Mouse (Mus musculus): ENCODE data around the gene Rtp3. TPM values are rescaled to one million over a fixed set of nuclear protein-coding genes. Genes with fewer than 3 reads are reported as not detected.

The Rtp3 gene
- polyA plus RNA-seq, 1 experiment = 0.98 TPM

- no peak for DNase-seq (ENCODE audit: low read depth, low spot score)
- WGBS = 83% methylated on average over 5 of the region's 5 CpGs
These were observed 4.8 kb downstream of the Rtp3 start for GRCm38 (mm10) chr9:110985541-110985940.

GRCm38 (mm10) chr9:110984096-110984495, 6.3 kb downstream of the Rtp3 start:
- no peak for DNase-seq (ENCODE audit: low read depth, low spot score)
- 94% methylated on average over 9 of the region's 9 CpGs for WGBS

GRCm38 (mm10) chr9:110982351-110982750, 8.0 kb downstream of the Rtp3 start:
- no peak for DNase-seq (ENCODE audit: low read depth, low spot score)
- WGBS = 70% methylated on average over 4 of the region's 4 CpGs

GRCm38 (mm10) chr9:110979411-110979810, 11.0 kb downstream of the Rtp3 start:
- WGBS = 88% methylated on average over 11 of the region's 11 CpGs
- DNase-seq (ENCODE audit: low read depth, low spot score) = no peak

GRCm38 (mm10) chr9:110965910-110966231, 24.5 kb downstream of the Rtp3 start:
- 66% methylated on average over 2 of the region's 2 CpGs for WGBS
- DNase-seq (ENCODE audit: low read depth, low spot score) = no peak

GRCm38 (mm10) chr9:110965062-110965909, 25.1 kb downstream of the Rtp3 start:
- DNase-seq (ENCODE audit: low read depth, low spot score) = no peak
- WGBS = 86% methylated on average over 22 of the region's 22 CpGs

GRCm38 (mm10) chr9:110963566-110964115, 26.7 kb downstream of the Rtp3 start:
- 85% methylated on average over 8 of the region's 8 CpGs for WGBS
- DNase-seq (ENCODE audit: low read depth, low spot score) = no peak

- DNase-seq (ENCODE audit: low read depth, low spot score) = no peak
These were observed 29.0 kb downstream of the Rtp3 start for GRCm38 (mm10) chr9:110961386-110961785.

GRCm38 (mm10) chr9:110960230-110961149, 29.9 kb downstream of the Rtp3 start:
- WGBS = 75% methylated on average over 13 of the region's 13 CpGs
- no peak for DNase-seq (ENCODE audit: low read depth, low spot score)

More at GRCm38 (mm10) chr9:110961386-110961785, 29.0 kb downstream of the Rtp3 start:
- WGBS = 96% methylated on average over 8 of the region's 8 CpGs

- no peak for DNase-seq (ENCODE audit: low read depth, low spot score)
- 69% methylated on average over 5 of the region's 5 CpGs for WGBS
These were observed 30.7 kb downstream of the Rtp3 start for GRCm38 (mm10) chr9:110959669-110960068.

GRCm38 (mm10) chr9:110955962-110956361, 34.4 kb downstream of the Rtp3 start:
- DNase-seq (ENCODE audit: low read depth, low spot score) = no peak
- WGBS = 80% methylated on average over 6 of the region's 6 CpGs

- WGBS = 47% methylated on average over 2 of the region's 2 CpGs
- no peak for DNase-seq (ENCODE audit: low read depth, low spot score)
These were observed 35.5 kb downstream of the Rtp3 start for GRCm38 (mm10) chr9:110954681-110955445.

- no peak for DNase-seq (ENCODE audit: low read depth, low spot score)
- WGBS = 3% methylated on average over 44 of the region's 44 CpGs
These were observed 36.6 kb downstream of the Rtp3 start for GRCm38 (mm10) chr9:110953550-110954461.

GRCm38 (mm10) chr9:110952931-110953549, 37.3 kb downstream of the Rtp3 start:
- WGBS = 48% methylated on average over 5 of the region's 5 CpGs
- DNase-seq (ENCODE audit: low read depth, low spot score) = no peak

- no peak for DNase-seq (ENCODE audit: low read depth, low spot score)
- WGBS = 53% methylated on average over 6 of the region's 6 CpGs
These were observed 38.0 kb downstream of the Rtp3 start for GRCm38 (mm10) chr9:110952398-110952797.

GRCm38 (mm10) chr9:110951866-110952265, 38.5 kb downstream of the Rtp3 start:
- no peak for DNase-seq (ENCODE audit: low read depth, low spot score)
- WGBS = 91% methylated on average over 13 of the region's 13 CpGs

GRCm38 (mm10) chr9:110951397-110951796, 39.0 kb downstream of the Rtp3 start, which contains the start of gene Lrrc2:
Gene Lrrc2, plus strand, starts transcription at chr9:110951545.
- DNase-seq (ENCODE audit: low read depth, low spot score) = no peak
- whole genome bisulfite sequencing = 63% methylated on average over 11 of the region's 11 CpGs

- WGBS = 95% methylated on average over 3 of the region's 3 CpGs
These were observed 40.3 kb downstream of the Rtp3 start for GRCm38 (mm10) chr9:110950109-110950508.

More at GRCm38 (mm10) chr9:110950109-110950508, 40.3 kb downstream of the Rtp3 start:
- DNase-seq (ENCODE audit: low read depth, low spot score) = no peak

Measured in large intestine, adult 2 months (tissue).